Mouse (Mus musculus): Measurements from ENCODE around the gene Gm29735.
"Not testable (repeated sequence)": the region's sequence is repeated elsewhere in the genome, so short reads cannot be mapped to it uniquely, and the experiment has no call there.

Gm29735 gene

GRCm38 (mm10) chr7:142144507-142144906 lies 12.4 kb downstream of the Gm29735 start, which contains the start of gene Gm45337:
Gene Gm45337 (minus strand): TSS chr7:142144607.
- no peak for TF ChIP-seq GATA4 (IDR thresholded peaks at IDR 0.05; ENCODE audit: insufficient replicate concordance, low read length)

- no peak for TF ChIP-seq GATA4 (IDR thresholded peaks at IDR 0.05; ENCODE audit: insufficient replicate concordance, low read length)
Observed at GRCm38 (mm10) chr7:142140696-142141095, 16.2 kb downstream of the Gm29735 start.

- TF ChIP-seq GATA4 (IDR thresholded peaks at IDR 0.05; ENCODE audit: insufficient replicate concordance, low read length) = not testable (repeated sequence)
Observed at GRCm38 (mm10) chr7:142135934-142136333, 21.0 kb downstream of the Gm29735 start, which contains the start of gene Gm39115. Gene Gm39115 (minus strand): TSS chr7:142136034.

- no peak for TF ChIP-seq GATA4 (IDR thresholded peaks at IDR 0.05; ENCODE audit: insufficient replicate concordance, low read length)
Observed at GRCm38 (mm10) chr7:142134206-142134995, 22.5 kb downstream of the Gm29735 start.

DNA sequence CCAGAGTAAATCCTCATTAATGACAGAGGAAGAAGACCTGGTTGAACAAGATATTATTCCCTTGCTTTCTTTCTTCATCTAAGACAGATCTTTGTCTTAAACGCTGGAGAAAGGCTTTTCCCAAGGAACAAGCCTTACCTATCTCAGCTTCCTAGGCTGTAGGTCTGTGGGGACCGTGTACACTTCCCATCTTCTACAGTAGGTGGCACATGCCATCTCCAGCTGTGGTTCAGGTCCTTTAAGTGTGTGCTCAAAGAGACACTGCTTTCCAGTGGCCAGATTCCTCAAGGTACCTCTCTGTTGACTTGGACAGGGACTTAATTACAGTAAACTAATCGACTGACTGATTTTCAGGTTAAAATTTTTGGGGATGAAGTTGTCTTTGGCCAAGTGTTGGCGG lies 28.1 kb downstream of the Gm29735 start:
- TF ChIP-seq GATA4 (IDR thresholded peaks at IDR 0.05; ENCODE audit: insufficient replicate concordance, low read length) = no peak

DNA sequence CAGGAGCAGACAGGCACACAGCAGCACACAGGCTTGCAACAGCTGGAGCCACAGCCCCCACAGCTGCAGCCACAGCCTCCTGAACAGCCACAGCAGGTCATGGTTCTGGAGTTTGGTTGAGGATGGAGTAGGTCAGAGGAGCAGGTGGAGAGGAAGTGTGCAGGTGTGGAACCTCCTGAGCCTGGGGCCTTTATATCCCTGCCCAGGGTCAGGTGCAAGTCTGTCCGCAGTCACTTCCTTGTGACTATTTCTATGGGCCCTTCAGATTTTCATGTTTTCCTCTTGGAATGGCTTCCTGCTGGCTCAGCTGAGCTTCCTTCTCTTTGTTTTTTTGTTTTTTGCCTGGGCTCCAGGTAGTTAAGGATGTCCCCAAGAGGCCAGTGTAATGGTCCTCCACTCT lies 36.3 kb downstream of the Gm29735 start, which contains the start of gene Gm45618:
Gene Gm45618 (minus strand): TSS at position 101 of the 400 bp plus-strand sequence.
- TF ChIP-seq GATA4 (IDR thresholded peaks at IDR 0.05; ENCODE audit: insufficient replicate concordance, low read length) = not testable (repeated sequence)

GRCm38 (mm10) chr7:142119632-142120031 lies 37.3 kb downstream of the Gm29735 start:
- no peak for TF ChIP-seq GATA4 (IDR thresholded peaks at IDR 0.05; ENCODE audit: insufficient replicate concordance, low read length)
